Mouse (Mus musculus) lung, embryonic 15.5 days (tissue): ENCODE data around the gene Fga. TPM values are rescaled to one million over a fixed set of nuclear protein-coding genes. Genes with fewer than 3 reads are reported as not detected.

Experiments used
- ATAC-seq: fragments of 200-750 bp; cut with Nextera tagmentation; 2 replicates; pipeline ENCODE4 v1.8.0; 2017; ENCODE audit warnings: moderate number of reproducible peaks, borderline replicate concordance; ENCODE audit not compliant: low FRiP score, low TSS enrichment; ENCODE audit errors: extremely low read depth
- H3K27ac ChIP-seq: fragments of 300-500 bp; sonication (generic); 2 replicates; pipeline ENCODE4 v1.5.1; 2015; ENCODE audit warnings: moderate library complexity, mild to moderate bottlenecking, inconsistent platforms
- H3K27me3 ChIP-seq: fragments of 300-500 bp; sonication (generic); 2 replicates; pipeline ENCODE4 v1.6.1; 2015; ENCODE audit warnings: inconsistent platforms
- H3K36me3 ChIP-seq: fragments of 300-500 bp; sonication (generic); 2 replicates; pipeline ENCODE4 v1.6.1; 2015; ENCODE audit warnings: inconsistent platforms
- H3K4me1 ChIP-seq: fragments of 300-500 bp; sonication (generic); 2 replicates; pipeline ENCODE4 v1.6.1; 2015; ENCODE audit warnings: inconsistent platforms
- H3K4me2 ChIP-seq: fragments of 300-500 bp; sonication (generic); 2 replicates; pipeline ENCODE4 v1.6.1; 2015; ENCODE audit warnings: inconsistent platforms, mild to moderate bottlenecking, moderate library complexity
- H3K4me3 ChIP-seq: fragments of 300-500 bp; sonication (generic); 2 replicates; pipeline ENCODE4 v1.5.1; 2015; ENCODE audit warnings: mild to moderate bottlenecking, inconsistent platforms
- H3K9ac ChIP-seq: fragments of 300-500 bp; sonication (generic); 2 replicates; pipeline ENCODE4 v1.6.1; 2015; ENCODE audit warnings: inconsistent platforms
- H3K9me3 ChIP-seq: fragments of 300-500 bp; sonication (generic); 2 replicates; pipeline ENCODE4 v1.6.1; 2016; ENCODE audit warnings: inconsistent platforms
- WGBS: fragments of 180-500 bp; shearing (Covaris S2); methylation state at CpG from one replicate; pipeline ENCODE4 v1.1.7; 2015; 5-methylcytosine and 5-hydroxymethylcytosine counted together
- polyA plus RNA-seq: library from polyadenylated mRNA; unstranded; fragments of >200 nt; fragmentation: Nextera tagmentation; extraction: Ambion mirVana; gene quantifications from 2 replicates; pipeline ENCODE4 v1.2.1, GENCODE M21; 2015

The Fga gene
- polyA plus RNA-seq, result 0.79 and 4.0 TPM in 2 replicates

DNA sequence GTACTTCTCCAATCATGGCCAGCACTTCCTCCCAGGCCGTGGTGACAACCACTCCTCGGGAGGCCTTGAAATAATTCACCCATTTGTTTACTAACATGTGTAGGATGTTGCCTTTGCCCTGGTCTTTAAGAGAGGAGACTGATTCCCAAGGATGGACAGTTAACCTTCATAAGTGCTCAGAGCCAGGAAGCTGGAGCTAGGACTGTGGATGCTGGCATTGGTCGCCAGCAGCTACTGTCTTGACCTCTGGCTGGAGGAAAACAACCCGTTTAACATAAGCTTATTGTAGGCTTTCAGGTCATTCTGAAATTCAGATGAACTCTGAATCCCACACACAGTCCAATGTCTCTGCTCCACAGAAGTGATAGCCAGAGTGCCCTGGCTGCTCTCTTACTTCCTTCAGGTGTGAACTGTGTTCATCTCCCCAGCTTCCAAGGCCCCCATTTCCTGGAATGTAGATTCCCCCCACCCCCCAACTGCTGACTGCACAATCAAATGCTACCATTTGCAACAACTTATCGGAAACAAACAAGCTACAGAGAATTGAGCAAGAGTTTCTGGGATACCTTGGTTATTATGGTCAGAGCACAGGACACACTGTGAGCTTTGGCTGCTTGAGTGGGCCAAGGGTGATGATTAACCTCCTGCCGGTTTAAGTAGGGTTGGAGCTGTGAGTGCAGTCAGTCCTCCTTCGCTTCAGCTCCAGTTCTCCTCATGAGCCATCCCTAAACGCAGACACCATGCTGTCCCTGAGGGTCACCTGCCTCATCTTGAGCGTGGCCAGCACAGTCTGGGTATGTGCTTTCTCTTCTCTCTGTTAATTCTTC, at the start of gene Fga:
TSS of gene Fga (plus strand) at position 602 of the 827 bp plus-strand sequence.
- H3K9me3 ChIP-seq, result no peaks in the 10 kb centered on the region
- H3K27me3 ChIP-seq, result no peaks in the 10 kb centered on the region
- no peaks in the 10 kb centered on the region for H3K4me1 ChIP-seq
- WGBS, result 56% methylated on average over 9 of the region's 9 CpGs
- H3K36me3 ChIP-seq, result no peaks in the 10 kb centered on the region
- ATAC-seq, result no peak
- no peak within 1 kb of the TSS for H3K4me3 ChIP-seq
- H3K27ac ChIP-seq, result no peak within 1 kb of the TSS
- no peak within 1 kb of the TSS for H3K9ac ChIP-seq
- no peak within 1 kb of the TSS for H3K4me2 ChIP-seq

DNA sequence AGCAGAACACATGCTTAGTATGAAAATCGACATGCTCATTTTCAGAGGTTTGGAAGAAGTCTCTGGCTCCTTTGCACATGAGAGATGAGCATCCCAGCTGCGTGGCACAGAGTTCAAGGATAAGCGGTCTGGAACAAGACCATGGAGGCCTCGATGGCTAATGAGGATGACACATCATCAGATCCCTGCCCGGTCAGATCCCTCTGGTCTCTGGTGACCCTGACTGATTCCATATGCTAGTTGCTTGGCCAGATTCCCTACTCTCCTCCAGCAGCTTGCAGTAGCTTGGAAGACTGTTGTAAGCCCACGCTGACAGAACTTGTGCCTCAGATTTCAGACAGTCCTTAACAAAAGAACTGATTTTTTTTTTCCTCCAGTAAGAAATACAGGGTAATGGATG, 45.1 kb upstream of the Fga start:
- no peaks in the 10 kb centered on the region for H3K9me3 ChIP-seq
- H3K27ac ChIP-seq, result no peak overlapping the region; the same call in 1 of the 2 replicates
- ATAC-seq, result peak; percentile 98
- H3K27me3 ChIP-seq, result no peaks in the 10 kb centered on the region
- H3K9ac ChIP-seq, result no peak overlapping the region
- H3K4me1 ChIP-seq, result 0 out of 2 replicates have a peak, but pooled peaks cover 8% of the 10 kb centered on the region
- no peak overlapping the region for H3K4me2 ChIP-seq
- WGBS, result 44% methylated on average over 6 of the region's 6 CpGs
- no peaks in the 10 kb centered on the region for H3K36me3 ChIP-seq
- H3K4me3 ChIP-seq, result no peak overlapping the region

DNA sequence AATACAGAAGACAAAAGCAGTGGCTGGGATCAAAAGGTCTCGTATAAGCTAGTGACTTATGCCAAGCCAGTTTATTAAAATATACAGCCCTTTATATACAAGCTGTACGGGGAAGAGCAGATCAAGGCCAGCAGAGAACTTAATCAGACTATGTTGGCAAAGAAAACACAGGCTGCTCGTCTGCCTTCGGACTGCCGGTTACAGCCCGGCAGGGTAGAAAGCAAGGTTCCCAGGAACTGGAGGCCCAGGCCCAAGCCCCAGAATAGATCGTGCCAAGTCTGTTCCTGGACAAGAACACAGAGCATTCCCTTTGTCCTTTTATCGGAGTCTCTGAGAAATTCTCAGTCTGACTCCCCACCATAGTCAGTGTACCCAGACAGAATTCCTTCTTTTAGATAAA, 44.0 kb upstream of the Fga start:
- 43% methylated on average over 8 of the region's 8 CpGs for WGBS
- peak; percentile 37; the same call in 1 of the 2 replicates for ATAC-seq

DNA sequence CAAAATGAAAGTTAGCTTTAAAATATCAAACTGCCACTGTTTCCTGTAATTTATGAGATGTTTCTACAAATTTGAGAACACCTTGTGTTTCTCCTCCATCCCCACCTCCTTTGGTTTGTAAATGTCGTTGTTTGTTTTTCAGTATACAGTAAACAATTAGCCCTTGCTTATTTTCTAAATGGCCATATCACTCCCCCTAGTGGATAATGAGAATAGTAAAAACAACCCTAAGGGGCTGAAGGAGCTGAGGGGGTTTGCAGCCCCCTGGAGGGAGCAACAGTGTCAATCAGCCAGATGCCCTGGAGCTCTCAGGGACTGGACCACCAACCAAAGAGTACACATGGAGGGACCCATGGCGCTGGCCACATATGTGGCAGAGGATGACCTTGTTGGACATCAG, 41.0 kb upstream of the Fga start:
- Histone ChIP-seq H3K36me3 (no peaks in the 10 kb centered on the region), H3K9ac (no peak overlapping the region), H3K9me3 (no peaks in the 10 kb centered on the region), H3K27ac (no peak overlapping the region), H3K27me3 (no peaks in the 10 kb centered on the region), H3K4me1 (0 out of 2 replicates have a peak, but pooled peaks cover 8% of the 10 kb centered on the region), H3K4me3 (no peak overlapping the region), H3K4me2 (no peak overlapping the region)
- WGBS, result 68% methylated on average over 2 of the region's 2 CpGs
- ATAC-seq, result no peak

More for the DNA sequence above, 44.0 kb upstream of the Fga start:
- H3K4me1 ChIP-seq, result 0 out of 2 replicates have a peak, but pooled peaks cover 8% of the 10 kb centered on the region
- H3K4me3 ChIP-seq, result no peak overlapping the region
- no peaks in the 10 kb centered on the region for H3K36me3 ChIP-seq
- peak overlapping the region; percentile 73 for H3K27ac ChIP-seq
- H3K9ac ChIP-seq, result no peak overlapping the region
- H3K9me3 ChIP-seq, result no peaks in the 10 kb centered on the region
- H3K4me2 ChIP-seq, result no peak overlapping the region
- H3K27me3 ChIP-seq, result no peaks in the 10 kb centered on the region

DNA sequence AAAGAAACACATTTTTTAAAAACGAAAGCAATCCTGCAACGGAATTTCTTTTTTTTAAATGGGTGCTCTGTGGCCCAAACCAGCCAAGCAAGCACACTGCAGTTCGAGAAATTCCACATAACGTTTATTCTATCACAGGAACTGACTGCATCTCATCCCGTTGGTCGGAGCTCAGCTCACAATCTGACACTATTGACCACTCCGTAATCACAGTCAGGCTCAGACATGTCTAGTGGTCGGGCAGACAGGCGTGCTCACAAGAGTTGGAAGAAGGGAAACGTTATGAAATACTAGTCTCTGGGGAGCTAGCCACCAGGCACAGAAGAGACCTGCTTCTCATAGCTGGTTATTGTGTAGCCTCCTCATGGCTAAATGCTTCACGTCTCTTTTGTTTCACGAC, 33.9 kb upstream of the Fga start:
- Histone ChIP-seq H3K4me1 (peaks cover 8% of the 10 kb centered on the region), H3K27me3 (peaks cover 5% of the 10 kb centered on the region; the same call in 1 of the 2 replicates), H3K4me3 (no peak overlapping the region), H3K4me2 (no peak overlapping the region), H3K27ac (no peak overlapping the region), H3K36me3 (no peaks in the 10 kb centered on the region), H3K9ac (no peak overlapping the region), H3K9me3 (no peaks in the 10 kb centered on the region)
- WGBS, result 62% methylated on average over 12 of the region's 12 CpGs
- no peak for ATAC-seq

DNA sequence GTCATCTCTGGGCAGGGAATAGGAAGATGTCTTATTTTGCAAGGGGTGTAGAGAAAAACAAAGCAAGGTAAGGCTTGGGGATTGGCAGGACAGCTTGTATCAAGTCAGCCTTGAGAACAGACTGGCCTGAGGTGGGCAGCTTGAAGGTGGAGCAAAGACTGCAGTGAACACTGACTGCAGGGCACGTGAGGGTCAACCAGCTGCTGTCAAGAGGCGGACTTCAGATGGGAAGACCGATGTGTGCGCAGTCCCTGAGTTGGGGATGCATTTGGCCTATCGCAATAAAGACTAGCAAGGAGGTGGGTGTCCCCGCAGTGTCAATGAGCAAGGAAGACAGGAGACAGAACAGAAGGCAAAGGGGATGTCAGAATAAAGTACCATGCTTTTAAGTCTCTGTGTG, 32.9 kb upstream of the Fga start:
- Histone ChIP-seq H3K4me2 (no peak overlapping the region), H3K36me3 (no peaks in the 10 kb centered on the region), H3K27ac (no peak overlapping the region), H3K27me3 (peaks cover 5% of the 10 kb centered on the region; the same call in 1 of the 2 replicates), H3K9ac (no peak overlapping the region), H3K4me3 (no peak overlapping the region), H3K9me3 (no peaks in the 10 kb centered on the region), H3K4me1 (peaks cover 8% of the 10 kb centered on the region)
- WGBS, result 77% methylated on average over 6 of the region's 6 CpGs
- ATAC-seq, result no peak

DNA sequence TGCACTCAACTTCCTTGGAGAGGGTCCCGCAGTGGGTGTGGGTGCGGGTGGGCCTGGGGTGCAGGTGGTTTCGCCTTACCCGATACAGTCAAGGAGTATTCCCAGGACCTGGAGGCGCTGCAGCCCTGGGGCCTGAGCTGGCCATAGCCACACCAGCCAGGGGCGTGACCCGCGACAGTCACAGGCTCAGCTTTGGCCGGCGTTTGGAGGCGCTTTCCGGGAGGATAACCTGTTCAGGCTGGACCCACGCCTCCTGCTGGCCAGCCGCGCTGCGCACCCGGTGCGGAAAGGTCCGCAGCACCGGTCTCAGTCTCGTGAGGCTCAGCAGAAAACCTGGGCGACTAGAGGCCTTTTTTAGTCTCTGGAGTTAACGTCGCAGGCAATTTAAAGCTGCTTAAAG, 30.5 kb upstream of the Fga start:
- peak; percentile 68; the same call in 1 of the 2 replicates for ATAC-seq

DNA sequence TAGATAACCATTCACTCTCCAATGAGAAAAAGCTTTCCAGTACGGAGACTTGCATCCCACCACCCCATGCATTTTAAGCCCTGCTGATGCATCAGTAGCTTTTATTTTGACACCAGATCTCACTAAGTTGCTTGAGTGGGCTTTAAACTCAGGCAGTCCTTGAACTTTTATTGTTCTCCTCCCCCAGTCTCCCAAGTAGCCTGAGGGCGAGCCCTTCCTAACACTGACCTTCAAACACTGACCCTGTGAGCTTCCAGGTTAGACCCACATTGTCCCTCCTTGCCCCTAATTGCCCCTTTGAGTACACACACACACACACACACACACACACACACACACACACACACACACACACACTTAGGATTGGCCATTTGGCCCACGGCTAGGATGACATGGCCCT, 29.2 kb upstream of the Fga start:
- Histone ChIP-seq H3K9me3 (no peaks in the 10 kb centered on the region), H3K27me3 (peaks cover 5% of the 10 kb centered on the region; the same call in 1 of the 2 replicates), H3K4me2 (no peak overlapping the region), H3K36me3 (no peaks in the 10 kb centered on the region), H3K9ac (no peak overlapping the region), H3K4me3 (no peak overlapping the region), H3K27ac (no peak overlapping the region), H3K4me1 (peaks cover 8% of the 10 kb centered on the region)
- ATAC-seq, result no peak
- WGBS, result 60% methylated on average over 3 of the region's 3 CpGs

More for the DNA sequence above, 30.5 kb upstream of the Fga start:
- Histone ChIP-seq H3K9ac (no peak overlapping the region), H3K4me1 (peaks cover 8% of the 10 kb centered on the region), H3K4me3 (peak overlapping the region; percentile 15; the same call in 1 of the 2 replicates), H3K9me3 (no peaks in the 10 kb centered on the region), H3K36me3 (no peaks in the 10 kb centered on the region), H3K4me2 (peak overlapping the region; percentile 53), H3K27me3 (peaks cover 5% of the 10 kb centered on the region; the same call in 1 of the 2 replicates), H3K27ac (no peak overlapping the region)
- WGBS, result 3% methylated on average over 24 of the region's 24 CpGs

DNA sequence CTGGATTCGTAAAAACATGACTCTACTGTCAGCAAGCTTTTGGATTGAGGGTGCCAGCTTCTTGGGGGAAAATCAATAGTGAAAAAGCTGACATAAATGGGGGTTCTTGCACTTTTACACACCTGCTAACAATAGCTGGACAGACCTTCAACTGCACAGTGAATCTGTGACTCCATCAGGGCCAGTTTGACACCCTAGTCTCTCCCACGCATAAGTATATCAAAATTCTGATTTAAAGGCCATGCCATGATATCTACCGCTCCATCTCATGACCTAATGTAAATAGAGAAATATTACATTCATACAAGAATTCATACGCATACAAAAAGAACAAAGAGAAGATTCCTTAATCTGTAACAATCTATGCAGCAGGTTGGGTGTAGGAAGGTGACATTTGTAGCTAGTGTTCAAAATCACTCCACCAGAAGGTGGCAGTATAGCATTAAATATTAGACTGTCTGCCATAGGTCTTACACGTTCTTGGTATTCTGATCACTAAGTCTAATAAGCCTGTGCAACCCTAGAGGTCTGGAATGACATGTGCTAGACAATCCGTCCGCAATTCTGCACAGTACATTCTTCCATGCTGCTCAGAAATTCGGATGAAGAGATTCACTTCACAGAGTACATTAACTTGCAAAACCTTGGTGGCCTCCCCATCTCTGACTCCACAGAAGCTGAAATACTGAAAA, 27.0 kb upstream of the Fga start:
- Histone ChIP-seq H3K27ac (no peak overlapping the region), H3K4me2 (no peak overlapping the region), H3K27me3 (peaks cover 5% of the 10 kb centered on the region; the same call in 1 of the 2 replicates), H3K9ac (no peak overlapping the region), H3K9me3 (no peaks in the 10 kb centered on the region), H3K36me3 (no peaks in the 10 kb centered on the region), H3K4me1 (peaks cover 8% of the 10 kb centered on the region), H3K4me3 (no peak overlapping the region)
- 31% methylated on average over 8 of the region's 8 CpGs for WGBS
- ATAC-seq, result peak; percentile 58; the same call in 1 of the 2 replicates

DNA sequence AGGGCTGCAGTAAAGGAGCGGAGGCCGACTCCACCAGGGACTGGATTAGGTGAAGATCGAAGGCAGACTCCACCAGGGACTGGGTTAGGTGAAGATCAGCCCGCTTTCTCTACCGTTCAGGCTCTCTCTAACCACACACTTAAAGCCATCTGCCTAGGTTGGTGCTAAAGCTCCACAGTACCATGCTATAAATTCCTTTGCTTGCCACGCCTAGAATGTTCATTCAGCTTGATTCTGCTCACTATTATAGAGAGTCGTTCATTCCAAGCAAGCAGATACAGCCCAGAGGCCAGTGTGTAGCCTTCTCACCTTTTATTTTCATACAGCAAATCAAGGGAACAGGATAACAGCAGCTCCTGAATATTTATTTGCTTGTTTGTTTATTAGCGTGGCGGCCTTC, 25.9 kb upstream of the Fga start:
- 79% methylated on average over 9 of the region's 9 CpGs for WGBS

DNA sequence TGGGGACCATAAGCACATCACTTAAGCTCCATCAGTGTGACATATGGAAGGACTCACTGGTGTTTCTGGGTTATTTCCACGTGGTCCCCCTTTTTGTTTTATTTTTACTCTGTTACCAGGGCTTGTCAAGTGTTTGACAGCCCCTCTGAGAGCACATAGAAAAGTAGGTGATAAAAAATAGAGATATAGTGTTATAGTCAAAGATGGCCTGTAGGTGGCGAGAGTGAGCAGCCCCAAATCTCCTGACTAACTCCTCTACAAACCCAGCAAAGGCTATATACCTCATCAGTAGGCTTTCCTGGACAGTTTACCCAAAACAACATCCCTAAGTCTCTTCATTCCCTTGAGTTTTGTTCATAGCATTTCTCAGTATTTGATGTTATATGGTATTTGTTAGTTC, 23.7 kb upstream of the Fga start:
- WGBS, result 0% methylated on average over 2 of the region's 2 CpGs
- H3K4me1 ChIP-seq, result no peaks in the 10 kb centered on the region
- no peak overlapping the region for H3K9ac ChIP-seq
- H3K27ac ChIP-seq, result no peak overlapping the region
- no peaks in the 10 kb centered on the region for H3K36me3 ChIP-seq
- ATAC-seq, result no peak
- H3K9me3 ChIP-seq, result no peaks in the 10 kb centered on the region
- no peaks in the 10 kb centered on the region for H3K27me3 ChIP-seq
- no peak overlapping the region for H3K4me2 ChIP-seq
- H3K4me3 ChIP-seq, result no peak overlapping the region

More for the DNA sequence above, 25.9 kb upstream of the Fga start:
- Histone ChIP-seq H3K36me3 (no peaks in the 10 kb centered on the region), H3K9me3 (no peaks in the 10 kb centered on the region), H3K4me3 (no peak overlapping the region), H3K4me1 (peaks cover 7% of the 10 kb centered on the region), H3K27ac (no peak overlapping the region), H3K9ac (no peak overlapping the region), H3K27me3 (peaks cover 4% of the 10 kb centered on the region; the same call in 1 of the 2 replicates), H3K4me2 (no peak overlapping the region)
- ATAC-seq, result no peak

DNA sequence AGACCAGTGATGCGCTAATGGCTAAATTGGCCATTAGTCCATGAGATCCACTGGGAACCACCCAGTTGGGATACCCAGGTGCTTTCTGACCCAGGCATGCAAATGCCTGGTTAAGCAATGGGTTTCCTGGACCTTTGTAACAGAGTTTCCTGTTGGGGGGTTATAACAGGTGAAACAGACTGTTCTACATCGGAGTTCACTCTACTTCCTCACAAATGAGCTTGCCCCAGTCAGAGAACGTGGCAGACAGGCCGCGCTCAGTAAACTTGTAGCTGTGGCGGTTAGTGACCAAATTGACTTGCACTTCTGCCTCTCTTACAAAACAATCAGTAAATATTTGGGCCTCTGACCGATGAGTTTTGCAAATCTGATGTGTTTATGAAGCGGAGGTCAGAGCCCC, 22.8 kb upstream of the Fga start:
- Histone ChIP-seq H3K36me3 (no peaks in the 10 kb centered on the region), H3K9ac (no peak overlapping the region), H3K27me3 (no peaks in the 10 kb centered on the region), H3K4me2 (no peak overlapping the region), H3K4me3 (no peak overlapping the region), H3K9me3 (no peaks in the 10 kb centered on the region), H3K27ac (no peak overlapping the region), H3K4me1 (no peaks in the 10 kb centered on the region)
- ATAC-seq, result no peak
- WGBS, result 83% methylated on average over 8 of the region's 8 CpGs
